17 mouse cellular contexts compared by ENCODE assay signal in genomic region chr11:93515566-93515965, GRCm38 (mm10).
A peak's percentile ranks its signal among the peaks of the same experiment; 100 is the strongest.
DNase-seq lines count a peak whose midpoint lies in the region; ATAC-seq and TF ChIP-seq lines count a peak whose summit lies in the region.
"Had no signal": no experiment of that assay in that cellular context is flagged by ENCODE, and none has a peak within 500 bp of the region (broad histone marks: within the 10 kb centered on the region; RNA-seq: fewer than 3 reads in every experiment).

No protein-coding gene starts in this region.

- no peak for DNase-seq in forebrain, postnatal 0 days
- no peak for DNase-seq in forebrain, embryonic 10.5 days (ENCODE audit: extremely low spot score, low spot score)
- peak; percentile 97 for DNase-seq in brain, adult 2 months (ENCODE audit: low read depth, low spot score)
- peak; percentile 80 for DNase-seq in cerebellum, adult 11 months
- peak; percentile 72 to 85 for DNase-seq in cerebellum, postnatal 14 days
- no peak for DNase-seq in urinary bladder, adult 2 months (ENCODE audit: low spot score)
- no peak for DNase-seq in lung, postnatal 25 days (ENCODE audit: low spot score)
- DNase-seq: kidney, adult 18-20 months; kidney, postnatal 10 days; right cerebral cortex, postnatal 25 days had no signal

- H3K4me3 ChIP-seq in forebrain, postnatal 0 days (ENCODE audit: low read depth, low read length): no peak overlapping the region
- no peak overlapping the region for H3K4me3 ChIP-seq in forebrain, embryonic 10.5 days
- H3K4me3 ChIP-seq: embryonic facial prominence, embryonic 13.5 days; heart, embryonic 12.5 days; limb, embryonic 13.5 days; neural tube, embryonic 13.5 days had no signal

- peak; percentile 32; the same call in 1 of the 2 replicates for ATAC-seq in forebrain, postnatal 0 days
- ATAC-seq: activated CD4-positive, CD25-positive, alpha-beta regulatory T cell, adult 4 months had no signal

- no peak overlapping the region for H3K4me2 ChIP-seq in forebrain, postnatal 0 days (ENCODE audit: low read depth)
- H3K4me2 ChIP-seq: embryonic facial prominence, embryonic 13.5 days; heart, embryonic 12.5 days; limb, embryonic 13.5 days; neural tube, embryonic 13.5 days had no signal

- H3K27me3 ChIP-seq in forebrain, postnatal 0 days (ENCODE audit: insufficient read depth, low read length): no peaks in the 10 kb centered on the region
- no peaks in the 10 kb centered on the region for H3K27me3 ChIP-seq in forebrain, embryonic 10.5 days (ENCODE audit: poor library complexity, severe bottlenecking)
- H3K27me3 ChIP-seq: embryonic facial prominence, embryonic 13.5 days; heart, embryonic 12.5 days; limb, embryonic 13.5 days; neural tube, embryonic 13.5 days; Patski had no signal

- H3K4me1 ChIP-seq in forebrain, postnatal 0 days (ENCODE audit: insufficient read depth): no peaks in the 10 kb centered on the region
- no peaks in the 10 kb centered on the region for H3K4me1 ChIP-seq in forebrain, embryonic 10.5 days
- H3K4me1 ChIP-seq: embryonic facial prominence, embryonic 13.5 days; heart, embryonic 12.5 days; limb, embryonic 13.5 days; neural tube, embryonic 13.5 days had no signal

- no peaks in the 10 kb centered on the region for H3K9me3 ChIP-seq in forebrain, postnatal 0 days (ENCODE audit: low read length)
- H3K9me3 ChIP-seq in forebrain, embryonic 10.5 days: no peaks in the 10 kb centered on the region
- H3K9me3 ChIP-seq: embryonic facial prominence, embryonic 13.5 days; heart, embryonic 12.5 days; limb, embryonic 13.5 days; neural tube, embryonic 13.5 days had no signal

- no peak overlapping the region for H3K27ac ChIP-seq in forebrain, postnatal 0 days (ENCODE audit: low read depth, low read length)
- H3K27ac ChIP-seq in forebrain, embryonic 10.5 days: no peak overlapping the region
- H3K27ac ChIP-seq: embryonic facial prominence, embryonic 13.5 days; limb, embryonic 13.5 days; liver, embryonic 14.5 days; neural tube, embryonic 13.5 days had no signal

- H3K9ac ChIP-seq in forebrain, postnatal 0 days: no peak overlapping the region
- H3K9ac ChIP-seq: embryonic facial prominence, embryonic 13.5 days; heart, embryonic 12.5 days; limb, embryonic 13.5 days; liver, embryonic 14.5 days; neural tube, embryonic 13.5 days had no signal

- no peaks in the 10 kb centered on the region for H3K36me3 ChIP-seq in forebrain, postnatal 0 days (ENCODE audit: insufficient read depth)
- H3K36me3 ChIP-seq in forebrain, embryonic 10.5 days (replicated peaks): no peaks in the 10 kb centered on the region
- H3K36me3 ChIP-seq: embryonic facial prominence, embryonic 13.5 days; heart, embryonic 12.5 days; limb, embryonic 13.5 days; neural tube, embryonic 13.5 days had no signal

- 71% methylated on average over 6 of the region's 6 CpGs for WGBS in forebrain, postnatal 0 days
- 89% methylated on average over 6 of the region's 6 CpGs for WGBS in forebrain, embryonic 10.5 days

- no peak for TF ChIP-seq CTCF in forebrain, postnatal 0 days (IDR thresholded peaks at IDR 0.05; ENCODE audit: low read depth)

Comparison
In these comparisons a context has a peak if more than half of its experiments do, and no peak if none do; other contexts are left out.
1. DNase-seq: peak in brain, adult 2 months (single experiment), cerebellum, adult 11 months (single experiment) and cerebellum, postnatal 14 days (2 of 2); none in forebrain, postnatal 0 days (single experiment), forebrain, embryonic 10.5 days (single experiment), urinary bladder, adult 2 months (single experiment) and lung, postnatal 25 days (single experiment).